Mouse (Mus musculus) lung, postnatal 0 days (tissue): ENCODE data around the gene Nkpd1. TPM values are rescaled to one million over a fixed set of nuclear protein-coding genes. Genes with fewer than 3 reads are reported as not detected.

ENCODE experiments used
- ATAC-seq: fragments of 200-750 bp; cut with Nextera tagmentation; 2 replicates; pipeline ENCODE4 v1.8.0; 2017; ENCODE audit warnings: moderate library complexity
- DNase-seq: peaks from one replicate; pipeline ENCODE4 v3.0.0-alpha.2; 2016; ENCODE audit warnings: low spot score
- H3K27ac ChIP-seq: fragments of 300-500 bp; sonication (generic); 2 replicates; pipeline ENCODE4 v1.5.1; 2014; ENCODE audit warnings: antibody characterized with exemption, mild to moderate bottlenecking, low read length, mixed read lengths
- H3K27me3 ChIP-seq: fragments of 300-500 bp; sonication (generic); replicated peaks from 2 replicates; pipeline ENCODE4 v1.6.1; 2014; ENCODE audit warnings: low read length, mixed read lengths; ENCODE audit not compliant: insufficient read depth
- H3K36me3 ChIP-seq: fragments of 300-500 bp; sonication (generic); 2 replicates; pipeline ENCODE4 v1.6.1; 2014; ENCODE audit warnings: low read length, mixed read lengths; ENCODE audit not compliant: insufficient read depth
- H3K4me1 ChIP-seq: fragments of 300-500 bp; sonication (generic); 2 replicates; pipeline ENCODE4 v1.6.1; 2014; ENCODE audit warnings: antibody characterized with exemption, low read depth, low read length, mixed read lengths; ENCODE audit not compliant: insufficient read depth
- H3K4me2 ChIP-seq: fragments of 300-500 bp; sonication (generic); replicated peaks from 2 replicates; pipeline ENCODE4 v1.6.1; 2014; ENCODE audit warnings: low read depth, mild to moderate bottlenecking, low read length, moderate library complexity, mixed read lengths
- H3K4me3 ChIP-seq: fragments of 300-500 bp; sonication (generic); 2 replicates; pipeline ENCODE4 v1.5.1; 2014; ENCODE audit warnings: low read depth, low read length
- H3K9ac ChIP-seq: fragments of 300-500 bp; sonication (generic); replicated peaks from 2 replicates; pipeline ENCODE4 v1.6.1; 2014; ENCODE audit warnings: low read depth, mild to moderate bottlenecking
- H3K9me3 ChIP-seq: fragments of 300-500 bp; sonication (generic); 2 replicates; pipeline ENCODE4 v1.6.1; 2016; ENCODE audit warnings: low read length, mixed read lengths
- CTCF ChIP-seq: IDR thresholded peaks from 2 replicates; pipeline ENCODE4 v1.5.1; 2016; ENCODE audit warnings: antibody characterized with exemption, mild to moderate bottlenecking
- EP300 ChIP-seq: IDR thresholded peaks from 2 replicates; pipeline ENCODE4 v1.6.1; 2016; ENCODE audit warnings: antibody characterized with exemption, mild to moderate bottlenecking, control low read depth
- WGBS: fragments of 180-500 bp; shearing (Covaris S2); extraction: QIAGEN DNeasy Blood & Tissue Kit; methylation state at CpG from one replicate; pipeline ENCODE4 v1.1.7; 2014; 5-methylcytosine and 5-hydroxymethylcytosine counted together
- polyA plus RNA-seq: library from polyadenylated mRNA; unstranded; fragments of >200 nt; fragmentation: Nextera tagmentation; extraction: Ambion mirVana; gene quantifications from 2 replicates; pipeline ENCODE4 v1.2.1, GENCODE M21; 2015

The Nkpd1 gene
- polyA plus RNA-seq, 1 experiment from 2014 or later: 0.05 TPM

DNA sequence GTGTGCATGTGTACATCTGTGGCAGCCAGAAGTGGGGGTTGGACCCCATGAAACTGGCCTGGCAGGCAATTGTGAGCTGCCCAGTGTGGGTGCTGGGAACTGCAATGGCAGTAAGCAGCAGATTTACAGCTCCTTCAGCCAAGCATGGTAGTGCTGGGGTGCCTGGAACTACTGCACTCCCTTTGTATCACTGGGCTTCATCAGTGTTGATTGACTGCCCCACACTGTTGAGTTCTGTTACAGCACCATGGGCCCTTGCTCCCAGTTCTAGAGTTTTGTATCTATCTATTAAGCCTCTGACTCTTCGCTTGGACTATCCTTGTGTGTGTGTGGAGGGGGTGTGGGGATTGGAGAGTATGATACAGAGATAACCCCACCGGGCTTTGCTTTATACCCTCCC, 40.6 kb upstream of the Nkpd1 start:
- Histone ChIP-seq H3K4me3 (no peak overlapping the region), H3K27ac (no peak overlapping the region), H3K4me1 (peaks cover 4% of the 10 kb centered on the region; the same call in 1 of the 2 replicates), H3K9ac (no peak overlapping the region), H3K27me3 (peaks cover 5% of the 10 kb centered on the region; the same call in 1 of the 2 replicates), H3K4me2 (no peak overlapping the region), H3K9me3 (no peaks in the 10 kb centered on the region), H3K36me3 (no peaks in the 10 kb centered on the region)
- DNase-seq: no peak
- 60% methylated on average over 2 of the region's 2 CpGs for WGBS
- peak; percentile 54 for TF ChIP-seq CTCF
- no peak for TF ChIP-seq EP300
- no peak for ATAC-seq

DNA sequence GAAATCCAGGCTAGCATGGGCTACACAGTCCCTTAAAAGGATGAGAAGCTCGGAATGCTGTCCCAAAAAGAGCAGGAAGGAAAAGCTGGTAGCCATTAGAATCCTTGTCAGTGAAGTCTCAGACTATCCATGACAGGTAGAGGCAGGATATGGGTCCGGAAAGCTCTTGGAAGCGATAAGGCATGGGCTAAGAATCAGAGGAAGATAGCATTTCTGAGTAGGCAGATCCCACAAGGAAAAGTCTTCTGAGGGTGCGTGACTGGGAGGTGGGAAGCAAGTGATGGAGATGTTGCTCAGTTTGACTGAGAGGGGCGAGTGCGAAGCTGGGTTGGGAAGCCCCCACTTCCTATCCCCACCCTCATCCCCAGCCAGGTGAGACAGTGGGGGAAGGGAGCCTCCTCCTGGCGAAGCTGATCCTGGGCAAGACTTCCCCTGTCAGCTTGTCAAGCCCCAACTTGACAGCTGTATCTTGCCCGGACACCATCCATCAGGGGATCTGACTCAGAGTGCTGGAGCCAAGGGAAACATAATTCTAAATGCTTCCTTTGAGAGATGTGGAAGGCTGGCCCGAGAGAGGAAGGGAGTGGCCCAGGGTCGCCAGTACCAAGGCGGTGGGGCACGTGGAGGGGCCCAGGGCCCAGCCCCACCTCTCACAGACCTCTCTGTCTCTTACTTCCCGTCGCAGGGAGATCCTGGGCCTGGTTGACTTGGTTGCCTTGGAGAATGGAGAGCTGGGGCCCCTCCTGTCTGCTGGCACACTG, 39.8 kb upstream of the Nkpd1 start:
- H3K4me2 ChIP-seq: no peak overlapping the region
- peak overlapping the region; percentile 9; the same call in 1 of the 2 replicates for H3K27ac ChIP-seq
- H3K27me3 ChIP-seq: peaks cover 5% of the 10 kb centered on the region; the same call in 1 of the 2 replicates
- no peak overlapping the region for H3K4me3 ChIP-seq
- peak; percentile 41 for DNase-seq
- TF ChIP-seq EP300 (no peak), CTCF (0 out of 2 replicates have a peak, but pooled peaks have one; percentile 8)
- peak; percentile 58 for ATAC-seq
- H3K4me1 ChIP-seq: peaks cover 4% of the 10 kb centered on the region; the same call in 1 of the 2 replicates
- H3K9me3 ChIP-seq: no peaks in the 10 kb centered on the region
- WGBS: 17% methylated on average over 14 of the region's 14 CpGs
- H3K36me3 ChIP-seq: no peaks in the 10 kb centered on the region
- no peak overlapping the region for H3K9ac ChIP-seq

DNA sequence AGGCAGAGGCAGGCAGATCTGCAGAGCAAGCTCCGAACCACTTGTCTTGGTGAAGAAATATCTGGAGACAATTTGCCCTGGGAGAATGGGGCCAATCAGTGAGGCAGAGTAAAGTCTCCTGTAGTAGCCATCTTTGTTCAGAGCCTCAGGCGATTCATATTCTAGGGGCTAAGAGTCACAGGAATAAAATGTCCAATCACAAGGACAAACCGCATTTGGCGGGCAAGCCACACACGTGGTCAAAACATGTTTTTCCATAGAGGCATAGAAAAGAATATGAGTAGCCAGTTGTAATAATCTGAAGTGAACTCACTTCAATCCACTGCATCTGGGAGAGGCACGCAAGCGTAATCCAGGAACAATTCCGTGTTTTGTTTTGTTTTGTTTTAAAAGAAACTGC, 34.4 kb upstream of the Nkpd1 start:
- H3K36me3 ChIP-seq: no peaks in the 10 kb centered on the region
- no peaks in the 10 kb centered on the region for H3K4me1 ChIP-seq
- DNase-seq (no peak), ATAC-seq (no peak)
- WGBS: 87% methylated on average over 8 of the region's 8 CpGs
- H3K9ac ChIP-seq: no peak overlapping the region
- TF ChIP-seq CTCF (no peak), EP300 (no peak)
- no peaks in the 10 kb centered on the region for H3K9me3 ChIP-seq
- H3K27me3 ChIP-seq: no peaks in the 10 kb centered on the region
- no peak overlapping the region for H3K27ac ChIP-seq
- no peak overlapping the region for H3K4me2 ChIP-seq
- H3K4me3 ChIP-seq: no peak overlapping the region

DNA sequence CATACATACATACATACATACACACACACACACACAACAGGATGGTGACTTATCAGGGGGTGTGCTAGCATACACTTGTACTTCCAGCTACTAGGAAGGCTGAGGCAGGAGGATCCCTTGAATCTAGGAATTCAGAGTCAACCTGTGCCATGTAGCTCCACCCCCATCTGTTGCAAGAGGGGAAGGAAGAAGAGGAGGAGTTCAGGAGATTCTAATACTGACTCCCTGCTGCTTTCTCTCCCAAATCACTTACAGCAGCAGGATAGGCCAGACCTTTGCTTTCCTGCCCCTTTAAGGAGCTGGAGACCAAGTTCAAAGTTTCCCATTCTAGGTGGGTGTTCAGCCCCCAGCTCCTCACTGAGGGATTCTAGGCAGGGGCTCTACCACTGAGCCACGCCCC, 32.1 kb upstream of the Nkpd1 start:
- H3K36me3 ChIP-seq: no peaks in the 10 kb centered on the region
- H3K4me3 ChIP-seq: no peak overlapping the region
- peaks cover 15% of the 10 kb centered on the region; the same call in 1 of the 2 replicates for H3K27me3 ChIP-seq
- no peaks in the 10 kb centered on the region for H3K4me1 ChIP-seq
- H3K4me2 ChIP-seq: no peak overlapping the region
- ATAC-seq: no peak
- DNase-seq: no peak
- 83% methylated on average over 1 of the region's 1 CpGs for WGBS
- H3K27ac ChIP-seq: no peak overlapping the region
- H3K9ac ChIP-seq: no peak overlapping the region
- TF ChIP-seq CTCF (no peak), EP300 (no peak)
- no peaks in the 10 kb centered on the region for H3K9me3 ChIP-seq

DNA sequence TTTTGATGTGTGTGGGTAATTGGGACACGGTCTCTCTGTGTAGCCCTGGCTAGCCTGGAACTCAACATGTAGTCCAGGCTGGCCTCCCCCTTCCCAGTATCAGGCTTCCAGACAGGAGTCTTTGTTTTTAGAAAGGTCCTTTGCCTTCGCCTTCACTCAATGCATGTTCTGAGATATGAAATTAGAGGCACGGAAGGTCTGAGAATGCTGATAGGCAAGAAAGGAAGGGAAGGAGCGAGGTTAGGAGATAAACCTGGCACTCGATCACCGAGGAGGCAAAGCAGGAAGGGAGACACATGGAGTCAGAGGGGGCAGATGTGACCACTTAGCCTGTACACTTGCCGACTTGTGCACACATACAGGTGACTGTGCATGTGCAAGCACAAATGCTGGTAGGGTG, 31.1 kb upstream of the Nkpd1 start:
- Histone ChIP-seq H3K4me2 (no peak overlapping the region), H3K4me3 (no peak overlapping the region), H3K27ac (no peak overlapping the region), H3K36me3 (no peaks in the 10 kb centered on the region), H3K9ac (no peak overlapping the region), H3K4me1 (no peaks in the 10 kb centered on the region), H3K27me3 (peaks cover 15% of the 10 kb centered on the region; the same call in 1 of the 2 replicates), H3K9me3 (no peaks in the 10 kb centered on the region)
- ATAC-seq (no peak), DNase-seq (no peak)
- TF ChIP-seq CTCF (no peak), EP300 (no peak)
- 83% methylated on average over 7 of the region's 7 CpGs for WGBS

DNA sequence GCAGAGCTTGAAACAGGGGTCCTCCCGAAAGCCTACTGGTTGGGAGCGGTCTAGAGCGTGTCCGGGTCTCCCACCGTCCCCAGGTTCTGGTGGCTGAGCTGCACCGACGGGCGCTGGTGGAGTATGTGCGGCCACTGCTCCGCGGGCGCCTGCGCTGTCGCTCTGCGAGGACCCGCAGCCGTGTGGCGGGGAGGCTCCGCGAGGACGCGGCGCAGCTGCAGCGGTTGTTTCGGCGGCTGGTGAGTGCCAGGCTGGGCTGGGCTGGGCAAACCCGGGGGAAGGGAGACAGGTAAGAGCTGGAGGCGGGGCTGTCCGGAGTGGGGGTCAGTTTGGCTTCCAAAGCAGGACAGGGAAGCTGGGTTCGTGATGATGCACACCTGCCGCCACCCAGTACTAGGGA, 28.1 kb upstream of the Nkpd1 start:
- H3K9ac ChIP-seq: no peak overlapping the region
- DNase-seq (no peak), ATAC-seq (no peak)
- 23% methylated on average over 28 of the region's 31 CpGs for WGBS
- H3K9me3 ChIP-seq: no peaks in the 10 kb centered on the region
- TF ChIP-seq CTCF (no peak), EP300 (no peak)
- peak overlapping the region; percentile 11; the same call in 1 of the 2 replicates for H3K4me2 ChIP-seq
- no peak overlapping the region for H3K4me3 ChIP-seq
- no peaks in the 10 kb centered on the region for H3K36me3 ChIP-seq
- peaks cover 15% of the 10 kb centered on the region; the same call in 1 of the 2 replicates for H3K27me3 ChIP-seq
- no peaks in the 10 kb centered on the region for H3K4me1 ChIP-seq
- no peak overlapping the region for H3K27ac ChIP-seq
